Mouse (Mus musculus): ENCODE measurements around the gene Ltbp4.

Gene Ltbp4

GRCm38 (mm10) chr7:27259271-27259721, 78.2 kb downstream of the Ltbp4 start:
- peak; percentile 46 for DNase-seq (ENCODE audit: low read depth, low spot score)

- peak; percentile 96 for DNase-seq (ENCODE audit: low read depth, low spot score)
Measured at GRCm38 (mm10) chr7:27258205-27258899, 79.1 kb downstream of the Ltbp4 start, which contains the start of gene Numbl. Numbl (plus strand) TSS chr7:27258433.

- peak; percentile 69 for DNase-seq (ENCODE audit: low read depth, low spot score)
Measured at GRCm38 (mm10) chr7:27257852-27258204, 79.7 kb downstream of the Ltbp4 start.

- DNase-seq (ENCODE audit: low read depth, low spot score) = peak; percentile 94
Measured at GRCm38 (mm10) chr7:27257046-27257851, 80.2 kb downstream of the Ltbp4 start.

- DNase-seq (ENCODE audit: low read depth, low spot score) = peak; percentile 47
Measured at GRCm38 (mm10) chr7:27255721-27256120, 81.8 kb downstream of the Ltbp4 start.

Measured in brain, adult 2 months (tissue).